Mouse (Mus musculus): ENCODE measurements around the gene Kntc1. TPM values are rescaled to one million over a fixed set of nuclear protein-coding genes. Genes with fewer than 3 reads are reported as not detected.

Kntc1 gene
- total RNA-seq, 1 experiment from 2014 or later = 0.12 TPM

DNA sequence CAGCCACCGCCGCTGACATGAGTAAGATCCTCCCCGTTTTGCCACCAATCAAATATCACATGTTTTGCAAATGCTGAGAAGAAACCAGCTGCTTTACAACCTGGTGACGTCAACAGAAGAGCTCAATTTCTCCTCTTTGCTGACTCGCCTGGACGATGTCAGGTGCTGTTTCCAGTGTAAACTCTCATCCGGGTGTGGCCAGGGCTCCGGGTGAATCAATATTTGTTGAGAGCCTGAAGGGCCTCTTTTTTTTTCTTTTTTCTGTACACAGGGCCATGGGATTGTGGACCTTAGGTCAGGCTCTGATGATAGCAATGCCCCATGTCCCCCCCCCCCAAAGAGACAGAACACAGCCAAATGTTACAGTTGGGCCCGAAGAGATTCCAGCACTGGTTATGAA lies 105.0 kb downstream of the Kntc1 start:
- no peak for ATAC-seq (ENCODE audit: extremely low read depth, insufficient number of reproducible peaks, low FRiP score, poor library complexity, severe bottlenecking)

DNA sequence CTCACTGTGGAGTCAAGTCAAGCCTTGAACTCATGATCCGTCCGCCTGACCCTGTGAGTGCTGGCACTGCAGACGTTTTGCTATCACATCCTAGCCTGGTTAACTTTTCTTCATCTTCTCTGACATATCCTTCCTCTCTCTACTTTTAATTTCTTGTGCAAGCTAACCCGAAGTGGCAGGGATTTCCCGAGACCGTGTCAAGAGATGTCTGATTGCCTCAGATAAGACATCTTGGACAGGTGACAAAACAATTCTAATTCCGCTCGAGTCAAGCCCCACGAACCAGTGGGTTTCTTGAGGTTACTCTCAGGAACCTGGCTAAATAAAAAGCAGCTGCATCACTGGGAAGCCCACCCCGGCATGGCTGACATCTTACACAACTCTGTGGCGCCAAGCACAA lies 109.3 kb downstream of the Kntc1 start:
- ATAC-seq (ENCODE audit: extremely low read depth, insufficient number of reproducible peaks, low FRiP score, poor library complexity, severe bottlenecking) = no peak

DNA sequence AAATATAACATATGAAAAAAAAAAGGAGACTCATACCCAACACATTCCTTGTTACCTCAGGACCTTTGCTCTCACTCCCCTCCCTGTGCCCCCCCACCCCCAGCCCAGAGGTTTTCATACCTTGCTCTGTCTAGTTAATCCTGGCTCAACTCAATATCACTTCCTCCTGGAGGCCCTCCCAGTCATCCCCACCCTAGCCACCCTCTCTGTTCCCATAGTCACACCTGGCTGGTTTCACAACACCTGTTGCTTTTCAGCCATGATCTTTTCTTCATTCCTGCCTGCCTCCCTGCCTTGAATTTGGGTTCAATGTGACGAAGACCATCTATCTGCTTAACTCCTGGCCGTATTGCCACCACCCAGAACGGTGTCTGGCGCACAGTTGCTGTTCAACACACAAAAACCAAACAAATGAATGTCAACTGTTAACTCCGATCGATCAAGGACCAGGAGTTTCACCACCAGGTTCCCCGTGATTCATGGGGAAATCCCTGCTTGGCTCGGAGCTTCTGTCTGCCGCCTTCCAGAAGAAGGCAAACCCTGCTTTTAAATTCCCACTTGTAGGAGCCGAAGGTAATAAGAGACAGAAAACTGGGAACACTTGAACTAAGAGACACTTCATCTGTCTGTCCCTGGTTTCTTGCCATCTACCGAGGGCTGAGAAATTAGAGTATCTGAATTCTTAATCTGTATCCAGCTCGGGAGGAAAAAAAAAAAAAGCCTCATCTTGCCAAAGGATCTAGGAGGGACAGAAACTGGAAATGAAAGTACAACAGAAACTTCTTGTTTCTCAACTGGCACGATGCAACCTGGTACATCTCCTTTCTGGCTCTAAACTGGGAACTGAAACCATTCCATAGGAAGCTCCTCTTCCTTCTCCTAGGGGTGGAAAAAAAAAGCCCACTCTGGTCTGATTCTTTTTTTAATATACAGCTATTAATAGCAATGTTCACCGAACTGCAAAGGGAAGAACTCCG lies 113.1 kb downstream of the Kntc1 start:
- no peak for ATAC-seq (ENCODE audit: extremely low read depth, insufficient number of reproducible peaks, low FRiP score, poor library complexity, severe bottlenecking)

DNA sequence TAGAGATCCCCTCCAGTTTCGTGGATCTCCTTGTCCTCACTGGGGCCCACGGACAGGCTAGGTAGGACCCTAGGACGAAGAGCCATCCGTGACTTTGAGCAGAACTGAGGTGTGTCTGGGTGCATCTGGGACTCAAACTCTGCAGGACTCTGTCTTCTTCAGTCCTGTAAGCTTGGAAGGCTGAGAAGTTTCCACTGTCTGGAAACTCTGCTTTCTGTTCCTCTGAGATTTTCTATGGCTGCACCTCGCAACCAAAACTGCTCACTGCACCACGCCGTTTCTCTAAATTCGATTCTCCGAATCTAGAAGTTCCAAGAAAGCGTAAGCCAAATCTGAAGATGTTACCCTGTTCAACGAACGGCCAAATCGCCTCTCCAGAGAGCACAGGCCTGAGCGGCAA lies 114.4 kb downstream of the Kntc1 start:
- ATAC-seq (ENCODE audit: extremely low read depth, insufficient number of reproducible peaks, low FRiP score, poor library complexity, severe bottlenecking) = no peak

DNA sequence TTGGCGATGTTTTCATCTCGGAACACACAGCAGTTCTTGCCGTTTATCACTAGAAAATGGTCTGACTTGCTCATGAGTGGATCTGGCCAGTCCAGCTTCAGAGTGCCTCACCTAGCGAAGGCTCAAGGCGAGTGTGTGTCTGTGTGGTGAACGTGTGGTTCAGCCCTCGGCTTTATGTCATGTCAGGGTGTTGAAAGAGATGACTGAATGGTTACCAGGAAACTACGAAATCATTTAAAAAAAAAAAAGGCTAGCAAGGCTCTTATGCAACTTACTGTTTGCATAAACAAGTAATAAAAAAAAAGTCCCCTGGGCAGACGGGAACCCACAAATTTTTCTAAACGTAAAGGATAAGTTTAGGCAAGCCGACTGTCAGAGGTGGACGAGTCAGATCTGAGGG lies 115.8 kb downstream of the Kntc1 start, which contains the start of gene Hcar2:
Gene Hcar2, minus strand, starts transcription at position 135 of the 400 bp plus-strand sequence.
- peak; percentile 87 for ATAC-seq (ENCODE audit: extremely low read depth, insufficient number of reproducible peaks, low FRiP score, poor library complexity, severe bottlenecking)

DNA sequence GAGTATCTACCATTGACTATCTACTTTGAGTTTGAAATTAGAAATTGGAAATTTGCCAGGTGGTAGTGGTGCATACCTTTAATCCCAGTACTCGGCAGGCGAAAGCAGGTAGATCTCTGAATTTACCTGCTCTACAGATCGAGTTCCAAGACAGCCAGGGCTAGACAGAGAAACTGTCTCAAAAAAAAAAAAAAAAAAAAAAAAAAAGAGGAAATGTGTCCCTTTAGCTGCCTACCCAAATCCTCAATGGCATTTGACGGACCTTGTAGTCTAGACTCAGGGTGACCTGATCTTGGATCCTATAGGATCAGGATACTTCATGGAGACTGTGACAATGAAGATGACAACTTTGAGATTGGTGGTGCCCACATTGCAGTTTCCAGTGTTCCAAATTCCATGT lies 116.9 kb downstream of the Kntc1 start:
- no peak for ATAC-seq (ENCODE audit: extremely low read depth, insufficient number of reproducible peaks, low FRiP score, poor library complexity, severe bottlenecking)

DNA sequence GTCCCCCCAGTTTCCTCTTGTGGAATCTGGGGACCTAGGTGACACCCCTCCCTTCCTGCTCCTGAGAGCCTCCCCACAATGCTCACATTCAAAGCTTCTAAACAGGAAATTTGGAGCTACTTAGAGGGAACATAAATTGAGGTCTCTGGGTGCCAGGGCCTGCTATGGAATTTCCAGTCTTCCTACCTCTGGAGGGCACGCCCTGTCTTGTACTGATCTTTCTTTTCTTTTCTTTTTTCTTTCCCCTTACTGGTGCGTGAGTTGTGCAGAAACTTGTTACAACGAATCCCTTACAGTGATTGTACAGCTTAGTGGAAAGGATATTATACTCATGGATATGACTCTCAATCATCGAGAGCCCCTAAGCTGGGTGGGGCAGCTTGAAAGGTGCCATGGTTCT lies 120.1 kb downstream of the Kntc1 start:
- no peak for ATAC-seq (ENCODE audit: extremely low read depth, insufficient number of reproducible peaks, low FRiP score, poor library complexity, severe bottlenecking)

Other genes starting within 250 kb of the Kntc1 start
- gene B3gnt4, start 239.3 kb upstream of the Kntc1 start, total RNA-seq (2017) = not detected in 2 replicates
- 34.1 and 41.3 TPM in 2 replicates for gene Diablo, start 225.5 kb upstream of the Kntc1 start, total RNA-seq (2017)
- not detected in 2 replicates for gene Gm49027, start 224.2 kb upstream of the Kntc1 start, total RNA-seq (2017)
- gene Vps33a, start 176.7 kb upstream of the Kntc1 start, total RNA-seq (2017) = 25.3 and 28.9 TPM in 2 replicates
- gene Clip1, start 65.1 kb upstream of the Kntc1 start, total RNA-seq (2017) = 186 and 205 TPM in 2 replicates
- 78.0 and 87.7 TPM in 2 replicates for gene Zcchc8, start 28.6 kb upstream of the Kntc1 start, total RNA-seq (2017)
- 384 and 420 TPM in 2 replicates for gene Rsrc2, start 302 bp upstream of the Kntc1 start, total RNA-seq (2017)
- gene Hcar2, start 115.8 kb downstream of the Kntc1 start, total RNA-seq (2017) = 78.9 and 82.9 TPM in 2 replicates
- gene Hcar1, start 130.3 kb downstream of the Kntc1 start, total RNA-seq (2017) = not detected in 2 replicates
- 23.0 and 27.9 TPM in 2 replicates for gene Denr, start 157.5 kb downstream of the Kntc1 start, total RNA-seq (2017)
- gene Gm43518, start 177.7 kb downstream of the Kntc1 start, total RNA-seq (2017) = 1.5 and 2.9 TPM in 2 replicates
- 5.8 and 8.6 TPM in 2 replicates for gene Ccdc62, start 181.0 kb downstream of the Kntc1 start, total RNA-seq (2017)
- 144 and 175 TPM in 2 replicates for gene Hip1r, start 223.9 kb downstream of the Kntc1 start, total RNA-seq (2017)

All from neutrophil, adult 5-6 weeks (primary cell).